In genomic region chr10:61504073-61504472, GRCm38 (mm10) we compare ENCODE assay signal across 26 mouse cellular contexts.
"Had no signal": no experiment of that assay in that cellular context is flagged by ENCODE, and none has a peak within 500 bp of the region (broad histone marks: within the 10 kb centered on the region; RNA-seq: fewer than 3 reads in every experiment).

No protein-coding gene starts in this region.

- H3K9ac ChIP-seq: heart, embryonic 13.5 days; heart, embryonic 15.5 days; hindbrain, embryonic 13.5 days; hindbrain, embryonic 15.5 days; kidney, embryonic 15.5 days; limb, embryonic 12.5 days; liver, embryonic 13.5 days had no signal

- H3K27me3 ChIP-seq: heart, embryonic 13.5 days; heart, embryonic 15.5 days; hindbrain, embryonic 13.5 days; hindbrain, embryonic 15.5 days; kidney, embryonic 15.5 days; limb, embryonic 12.5 days; liver, embryonic 13.5 days had no signal

- H3K36me3 ChIP-seq: heart, embryonic 13.5 days; heart, embryonic 15.5 days; hindbrain, embryonic 13.5 days; hindbrain, embryonic 15.5 days; kidney, embryonic 15.5 days; limb, embryonic 10.5 days; limb, embryonic 12.5 days; liver, embryonic 13.5 days had no signal

- H3K4me2 ChIP-seq: heart, embryonic 13.5 days; heart, embryonic 15.5 days; hindbrain, embryonic 13.5 days; hindbrain, embryonic 15.5 days; kidney, embryonic 15.5 days; limb, embryonic 12.5 days; liver, embryonic 11.5 days; liver, embryonic 13.5 days had no signal

- DNase-seq: gastrocnemius, postnatal 14 days; gastrocnemius, postnatal 36 days; heart, adult 18-20 months; heart, postnatal 14 days; heart, postnatal 36 days; kidney, adult 11 months; kidney, adult 2 months; kidney, adult 9 months; kidney, postnatal 14 days; kidney, postnatal 36 days; layer of hippocampus, adult 9-11 months; layer of hippocampus, postnatal 36 days; liver; liver, embryonic 13.5 days had no signal

- H3K27ac ChIP-seq: heart, embryonic 10.5 days; heart, embryonic 13.5 days; heart, embryonic 15.5 days; hindbrain, embryonic 13.5 days; hindbrain, embryonic 15.5 days; hindbrain, postnatal 0 days; kidney, embryonic 15.5 days; kidney, postnatal 0 days; limb, embryonic 10.5 days; limb, embryonic 12.5 days; liver, embryonic 13.5 days had no signal

- H3K9me3 ChIP-seq: heart, embryonic 10.5 days; heart, embryonic 13.5 days; heart, embryonic 15.5 days; hindbrain, embryonic 13.5 days; hindbrain, embryonic 15.5 days; kidney, embryonic 15.5 days; limb, embryonic 10.5 days; limb, embryonic 12.5 days; liver, embryonic 13.5 days had no signal

- H3K4me1 ChIP-seq: heart, embryonic 10.5 days; heart, embryonic 13.5 days; heart, embryonic 15.5 days; kidney, embryonic 15.5 days; liver, embryonic 13.5 days had no signal

- H3K4me3 ChIP-seq: heart, embryonic 10.5 days; heart, embryonic 13.5 days; heart, embryonic 15.5 days; hindbrain, embryonic 13.5 days; hindbrain, embryonic 15.5 days; kidney, embryonic 15.5 days; limb, embryonic 10.5 days; limb, embryonic 12.5 days; liver, embryonic 13.5 days had no signal

- ATAC-seq: hindbrain, postnatal 0 days; intestine, embryonic 16.5 days had no signal
